8 mouse cellular contexts compared by ENCODE assay signal in the genomic region with DNA sequence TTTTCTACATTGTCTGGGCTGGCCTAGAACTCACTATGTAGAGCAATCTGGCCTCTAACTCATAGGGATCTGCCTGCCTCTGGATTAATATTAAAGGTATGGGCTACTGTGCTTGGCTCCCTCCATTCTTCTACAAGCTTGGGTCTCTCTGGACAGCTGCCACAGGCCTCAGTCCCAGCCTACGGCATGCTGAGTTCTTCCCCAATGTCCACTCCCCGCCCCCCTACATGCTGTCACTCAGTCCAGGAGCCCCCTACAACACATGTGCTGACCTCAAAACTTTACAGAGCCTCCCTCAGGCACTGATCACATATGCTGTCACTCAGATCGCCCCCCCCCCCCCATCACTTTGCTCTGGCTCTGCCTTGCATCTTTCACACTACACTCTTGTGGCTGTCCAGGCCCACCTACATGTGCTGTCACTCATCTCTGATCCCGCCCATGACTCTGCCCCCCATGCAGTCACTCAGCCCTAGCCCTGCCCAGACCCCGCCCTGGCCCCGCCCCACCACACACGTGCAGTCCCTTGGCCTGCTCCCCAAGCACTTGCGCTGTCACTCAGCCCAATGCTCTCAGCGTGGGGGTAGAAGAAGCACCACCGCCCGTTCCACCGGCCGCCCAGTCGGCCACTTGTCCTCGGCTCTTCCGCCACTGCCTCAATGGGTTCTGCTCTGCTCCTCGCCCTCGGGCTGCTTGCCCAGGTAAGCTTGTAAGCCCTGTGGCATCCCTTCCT. TPM values are rescaled to one million over a fixed set of nuclear protein-coding genes. Genes with fewer than 3 reads are reported as not detected.
A peak's percentile ranks its signal among the peaks of the same experiment; 100 is the strongest.
DNase-seq lines count a peak whose midpoint lies in the region; ATAC-seq and TF ChIP-seq lines count a peak whose summit lies in the region.

Cdh15 (plus strand) TSS at position 138 of the 733 bp plus-strand sequence.

- H3K4me1 ChIP-seq in forebrain, embryonic 11.5 days (replicated peaks; ENCODE audit: control insufficient read depth, insufficient read depth, low read length): peaks cover 2% of the 10 kb centered on the region
- peaks cover 9% of the 10 kb centered on the region for H3K4me1 ChIP-seq in hindbrain, embryonic 15.5 days (replicated peaks)
- H3K4me1 ChIP-seq in liver, embryonic 16.5 days (ENCODE audit: control insufficient read depth, low read depth, low read length): peaks cover 3% of the 10 kb centered on the region; the same call in 1 of the 2 replicates
- H3K4me1 ChIP-seq in neural tube, embryonic 13.5 days (replicated peaks): peaks cover 8% of the 10 kb centered on the region

- TF ChIP-seq CTCF in brain, embryonic 14.5 days (IDR thresholded peaks at IDR 0.05; ENCODE audit: borderline replicate concordance, extremely low read depth, insufficient read depth, insufficient read length): no peak

- peak; percentile 42 for DNase-seq in layer of hippocampus, adult 9-11 months
- no peak for DNase-seq in layer of hippocampus, adult 9-10 months (ENCODE audit: low spot score)
- DNase-seq in brain, embryonic 14.5 days (ENCODE audit: low read depth): peak; percentile 81
- peak; percentile 82 for DNase-seq in forebrain, embryonic 11.5 days (ENCODE audit: low spot score)
- no peak for DNase-seq in urinary bladder, adult 2 months (ENCODE audit: low spot score)

- WGBS in forebrain, embryonic 11.5 days: 15% methylated on average over 17 of the region's 18 CpGs
- 18% methylated on average over 17 of the region's 18 CpGs for WGBS in hindbrain, embryonic 15.5 days
- WGBS in liver, embryonic 16.5 days (ENCODE audit: insufficient replicate concordance): 14% methylated on average over 17 of the region's 18 CpGs
- 18% methylated on average over 18 of the region's 18 CpGs for WGBS in neural tube, embryonic 13.5 days

- TF ChIP-seq POLR2A in brain, embryonic 14.5 days (IDR thresholded peaks at IDR 0.05; ENCODE audit: borderline replicate concordance, extremely low read depth, insufficient read depth, insufficient read length, poor library complexity, severe bottlenecking): no peak

- H3K27me3 ChIP-seq in forebrain, embryonic 11.5 days (ENCODE audit: control insufficient read depth, insufficient read depth, low read length): no peaks in the 10 kb centered on the region
- H3K27me3 ChIP-seq in hindbrain, embryonic 15.5 days: no peaks in the 10 kb centered on the region
- H3K27me3 ChIP-seq in liver, embryonic 16.5 days (ENCODE audit: control insufficient read depth, insufficient read depth, low read depth, low read length): peaks cover 12% of the 10 kb centered on the region; the same call in 1 of the 2 replicates
- H3K27me3 ChIP-seq in neural tube, embryonic 13.5 days: no peaks in the 10 kb centered on the region

- H3K9me3 ChIP-seq in forebrain, embryonic 11.5 days (ENCODE audit: control insufficient read depth, low read length): no peaks in the 10 kb centered on the region
- H3K9me3 ChIP-seq in hindbrain, embryonic 15.5 days: no peaks in the 10 kb centered on the region
- no peaks in the 10 kb centered on the region for H3K9me3 ChIP-seq in liver, embryonic 16.5 days (replicated peaks; ENCODE audit: control insufficient read depth, low read length)
- no peaks in the 10 kb centered on the region for H3K9me3 ChIP-seq in neural tube, embryonic 13.5 days

- no peak within 1 kb of the TSS for H3K4me3 ChIP-seq in forebrain, embryonic 11.5 days (ENCODE audit: low read depth, low read length)
- H3K4me3 ChIP-seq in hindbrain, embryonic 15.5 days: no peak within 1 kb of the TSS
- H3K4me3 ChIP-seq in liver, embryonic 16.5 days (ENCODE audit: low read depth, low read length): no peak within 1 kb of the TSS
- no peak within 1 kb of the TSS for H3K4me3 ChIP-seq in neural tube, embryonic 13.5 days

- H3K36me3 ChIP-seq in forebrain, embryonic 11.5 days (ENCODE audit: control insufficient read depth, insufficient read depth, low read length): no peaks in the 10 kb centered on the region
- no peaks in the 10 kb centered on the region for H3K36me3 ChIP-seq in hindbrain, embryonic 15.5 days
- no peaks in the 10 kb centered on the region for H3K36me3 ChIP-seq in liver, embryonic 16.5 days (ENCODE audit: control insufficient read depth, insufficient read depth)
- no peaks in the 10 kb centered on the region for H3K36me3 ChIP-seq in neural tube, embryonic 13.5 days

- H3K4me2 ChIP-seq in forebrain, embryonic 11.5 days (ENCODE audit: low read depth, low read length, severe bottlenecking): peak within 1 kb of the TSS; percentile 34; the same call in 1 of the 2 replicates
- peak within 1 kb of the TSS; percentile 39 for H3K4me2 ChIP-seq in hindbrain, embryonic 15.5 days
- H3K4me2 ChIP-seq in liver, embryonic 16.5 days (ENCODE audit: low read depth, low read length): no peak within 1 kb of the TSS
- no peak within 1 kb of the TSS for H3K4me2 ChIP-seq in neural tube, embryonic 13.5 days

- ATAC-seq in forebrain, embryonic 11.5 days (replicated peaks; ENCODE audit: low FRiP score): peak; percentile 83
- ATAC-seq in hindbrain, embryonic 15.5 days (ENCODE audit: low FRiP score, low read depth): peak; percentile 76
- peak; percentile 83 for ATAC-seq in liver, embryonic 16.5 days (ENCODE audit: low read depth)
- peak; percentile 61; the same call in 1 of the 2 replicates for ATAC-seq in neural tube, embryonic 13.5 days (ENCODE audit: low read depth)

- H3K27ac ChIP-seq in forebrain, embryonic 11.5 days (ENCODE audit: low read depth, low read length): no peak within 1 kb of the TSS
- H3K27ac ChIP-seq in hindbrain, embryonic 15.5 days (replicated peaks): no peak within 1 kb of the TSS
- no peak within 1 kb of the TSS for H3K27ac ChIP-seq in liver, embryonic 16.5 days (ENCODE audit: low read length)
- H3K27ac ChIP-seq in neural tube, embryonic 13.5 days (replicated peaks): no peak within 1 kb of the TSS

- no peak within 1 kb of the TSS for H3K9ac ChIP-seq in forebrain, embryonic 11.5 days (ENCODE audit: low read length)
- H3K9ac ChIP-seq in hindbrain, embryonic 15.5 days: no peak within 1 kb of the TSS
- H3K9ac ChIP-seq in liver, embryonic 16.5 days (ENCODE audit: low read depth, low read length): no peak within 1 kb of the TSS
- H3K9ac ChIP-seq in neural tube, embryonic 13.5 days: no peak within 1 kb of the TSS

RNA-seq across cellular contexts. Expression of gene Cdh15, which starts in this region (rescaled TPM):
- 1.0 and 1.2 TPM in 2 replicates for polyA plus RNA-seq in brain, embryonic 14.5 days (2012; rRNA removed)
- 0.56 and 0.92 TPM in 2 replicates for polyA plus RNA-seq in forebrain, embryonic 11.5 days (2014; fragmentation: Nextera tagmentation; extraction: Ambion mirVana)
- polyA plus RNA-seq in hindbrain, embryonic 15.5 days (2015; fragmentation: Nextera tagmentation; extraction: Ambion mirVana): 1.8 and 2.1 TPM in 2 replicates
- 0.21 and 0.38 TPM in 2 replicates for polyA plus RNA-seq in liver, embryonic 16.5 days (2015; fragmentation: Nextera tagmentation; extraction: Ambion mirVana)
- 2.7 and 3.5 TPM in 2 replicates for polyA plus RNA-seq in neural tube, embryonic 13.5 days (2015; fragmentation: Nextera tagmentation; extraction: Ambion mirVana)
- 0.06 and 0.09 TPM in 2 replicates for polyA plus RNA-seq in urinary bladder, adult 2 months (2012; rRNA removed)

Comparison
In these comparisons a context has a peak if more than half of its experiments do, and no peak if none do; other contexts are left out.
1. DNase-seq: peak in layer of hippocampus, adult 9-11 months (single experiment) and brain, embryonic 14.5 days (single experiment); none in layer of hippocampus, adult 9-10 months (single experiment) and urinary bladder, adult 2 months (single experiment).
2. Peak in DNase-seq, ATAC-seq and H3K4me2 ChIP-seq in forebrain, embryonic 11.5 days; RNA of the gene not detected or under 1 TPM.
3. Peak in ATAC-seq in liver, embryonic 16.5 days; RNA of the gene not detected or under 1 TPM.
4. Peak in every context shown above with its lines, with median percentiles within 50 percentile points of each other: ATAC-seq.